Mouse (Mus musculus): Measurements from ENCODE around the gene Pax5. TPM values are rescaled to one million over a fixed set of nuclear protein-coding genes. Genes with fewer than 3 reads are reported as not detected.

Pax5 gene
- polyA plus RNA-seq, 1 experiment from 2014 or later: 0.99 TPM

DNA sequence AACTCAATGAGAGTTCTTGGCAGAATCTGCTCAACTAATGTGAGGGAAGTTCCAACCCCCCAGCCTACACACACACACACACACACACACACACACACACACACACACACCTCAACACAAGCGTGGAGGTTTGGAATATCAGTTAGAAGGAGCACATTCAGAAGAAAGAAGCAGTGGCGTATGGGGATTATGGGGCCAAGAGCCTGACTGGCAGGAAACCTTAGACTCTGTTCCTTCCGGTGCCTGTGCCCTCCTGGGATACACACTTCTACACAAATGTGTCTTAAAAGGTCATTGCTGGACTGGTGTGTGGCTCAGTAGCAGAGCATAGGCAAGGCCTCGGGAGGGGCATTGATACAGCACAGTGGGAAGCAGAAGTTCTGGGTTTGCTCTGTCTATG lies 10.9 kb upstream of the Pax5 start:
- H3K27me3 ChIP-seq (ENCODE audit: insufficient read depth, low read length): peaks cover 21% of the 10 kb centered on the region
- H3K36me3 ChIP-seq (replicated peaks; ENCODE audit: insufficient read depth, low read length): no peaks in the 10 kb centered on the region
- ATAC-seq: no peak
- no peaks in the 10 kb centered on the region for H3K4me1 ChIP-seq (ENCODE audit: insufficient read depth)
- no peak for DNase-seq
- no peak overlapping the region for H3K9ac ChIP-seq (replicated peaks)
- no peak overlapping the region for H3K4me3 ChIP-seq (ENCODE audit: low read depth, low read length)
- no peak overlapping the region for H3K4me2 ChIP-seq (ENCODE audit: low read depth, low read length)
- no peaks in the 10 kb centered on the region for H3K9me3 ChIP-seq (ENCODE audit: low read length)
- WGBS (ENCODE audit: insufficient replicate concordance): 64% methylated on average over 4 of the region's 4 CpGs
- no peak overlapping the region for H3K27ac ChIP-seq (ENCODE audit: low read depth)
- TF ChIP-seq EP300 (IDR thresholded peaks at IDR 0.05; ENCODE audit: low read depth): no peak
- TF ChIP-seq CTCF (IDR thresholded peaks at IDR 0.05; ENCODE audit: low read depth): no peak

DNA sequence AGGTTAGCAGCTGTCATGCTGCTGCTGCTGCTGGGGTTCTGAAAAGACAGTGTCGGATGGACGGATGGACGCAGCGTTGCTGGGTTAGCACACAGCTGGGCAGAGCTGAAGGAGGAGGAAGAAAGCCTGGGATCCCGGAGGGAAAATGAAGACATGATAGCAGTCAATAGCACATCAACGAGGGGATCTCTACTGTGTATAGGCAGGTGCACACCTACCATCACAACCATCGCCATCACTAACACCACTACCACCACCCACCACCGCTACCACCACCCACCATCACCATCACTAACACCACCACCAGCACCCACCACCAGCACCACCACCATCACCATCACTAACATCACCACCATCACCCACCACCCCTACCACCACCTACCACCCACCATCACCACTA lies 9.8 kb upstream of the Pax5 start:
- ATAC-seq: no peak
- Histone ChIP-seq H3K4me3 (ENCODE audit: low read depth, low read length) (no peak overlapping the region), H3K27ac (ENCODE audit: low read depth) (no peak overlapping the region), H3K9me3 (ENCODE audit: low read length) (no peaks in the 10 kb centered on the region), H3K9ac (replicated peaks) (no peak overlapping the region), H3K4me1 (ENCODE audit: insufficient read depth) (no peaks in the 10 kb centered on the region), H3K4me2 (ENCODE audit: low read depth, low read length) (no peak overlapping the region), H3K36me3 (replicated peaks; ENCODE audit: insufficient read depth, low read length) (no peaks in the 10 kb centered on the region), H3K27me3 (ENCODE audit: insufficient read depth, low read length) (peaks cover 29% of the 10 kb centered on the region)
- TF ChIP-seq CTCF (IDR thresholded peaks at IDR 0.05; ENCODE audit: low read depth) (no peak), EP300 (IDR thresholded peaks at IDR 0.05; ENCODE audit: low read depth) (no peak)
- 83% methylated on average over 8 of the region's 8 CpGs for WGBS (ENCODE audit: insufficient replicate concordance)
- DNase-seq: no peak

DNA sequence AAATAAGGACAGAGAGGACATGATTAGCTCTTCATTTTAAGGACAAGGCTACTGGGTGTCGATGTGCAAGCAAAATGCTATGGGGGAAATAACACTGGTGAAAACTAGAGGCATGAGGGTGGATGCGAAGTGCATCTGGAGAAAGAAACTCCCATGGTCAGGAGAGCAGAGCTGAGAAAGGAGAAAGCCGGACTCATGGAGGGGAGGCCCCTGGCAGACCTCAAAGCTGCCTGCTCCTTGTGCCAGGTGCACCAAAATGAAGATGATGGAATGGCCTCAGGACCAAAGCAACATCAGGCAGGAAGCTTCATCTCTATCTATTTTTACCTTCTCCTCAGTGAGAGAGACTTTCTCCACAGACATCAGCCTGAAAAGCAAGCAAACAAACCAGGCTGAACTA lies 7.4 kb upstream of the Pax5 start:
- Histone ChIP-seq H3K27me3 (ENCODE audit: insufficient read depth, low read length) (peaks cover 53% of the 10 kb centered on the region), H3K9ac (replicated peaks) (no peak overlapping the region), H3K27ac (ENCODE audit: low read depth) (no peak overlapping the region), H3K4me1 (ENCODE audit: insufficient read depth) (no peaks in the 10 kb centered on the region), H3K36me3 (replicated peaks; ENCODE audit: insufficient read depth, low read length) (no peaks in the 10 kb centered on the region), H3K9me3 (ENCODE audit: low read length) (no peaks in the 10 kb centered on the region), H3K4me2 (ENCODE audit: low read depth, low read length) (no peak overlapping the region), H3K4me3 (ENCODE audit: low read depth, low read length) (no peak overlapping the region)
- ATAC-seq (no peak), DNase-seq (no peak)
- 62% methylated on average over 3 of the region's 3 CpGs for WGBS (ENCODE audit: insufficient replicate concordance)
- no peak for TF ChIP-seq CTCF (IDR thresholded peaks at IDR 0.05; ENCODE audit: low read depth)
- no peak for TF ChIP-seq EP300 (IDR thresholded peaks at IDR 0.05; ENCODE audit: low read depth)

DNA sequence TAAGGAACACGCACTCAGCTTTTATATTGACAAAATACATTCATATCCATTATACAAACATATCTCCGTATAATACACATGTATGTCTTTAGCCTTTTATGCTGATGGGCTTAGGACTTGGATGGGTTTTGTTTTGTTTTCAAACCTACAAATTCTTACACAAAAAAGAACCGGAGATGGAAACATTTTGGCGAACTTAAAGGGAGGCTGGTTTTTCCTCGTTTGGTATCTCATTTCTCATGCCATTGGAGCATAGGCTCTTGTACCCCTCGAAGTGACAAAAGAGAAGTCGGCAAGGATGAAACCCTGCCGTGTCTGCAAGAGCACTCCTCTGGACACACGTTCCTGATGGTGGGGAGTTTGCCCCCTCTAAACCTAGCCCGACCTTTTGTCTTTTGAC lies 6.1 kb upstream of the Pax5 start:
- no peaks in the 10 kb centered on the region for H3K36me3 ChIP-seq (replicated peaks; ENCODE audit: insufficient read depth, low read length)
- 6% methylated on average over 10 of the region's 10 CpGs for whole genome bisulfite sequencing (ENCODE audit: insufficient replicate concordance)
- H3K9me3 ChIP-seq (ENCODE audit: low read length): no peaks in the 10 kb centered on the region
- ATAC-seq (no peak), DNase-seq (no peak)
- peaks cover 66% of the 10 kb centered on the region for H3K27me3 ChIP-seq (ENCODE audit: insufficient read depth, low read length)
- TF ChIP-seq EP300 (IDR thresholded peaks at IDR 0.05; ENCODE audit: low read depth) (no peak), CTCF (IDR thresholded peaks at IDR 0.05; ENCODE audit: low read depth) (no peak)
- 0 out of 2 replicates have a peak, but pooled peaks cover 4% of the 10 kb centered on the region for H3K4me1 ChIP-seq (ENCODE audit: insufficient read depth)
- H3K4me2 ChIP-seq (ENCODE audit: low read depth, low read length): no peak overlapping the region
- H3K4me3 ChIP-seq (ENCODE audit: low read depth, low read length): no peak overlapping the region
- no peak overlapping the region for H3K27ac ChIP-seq (ENCODE audit: low read depth)
- no peak overlapping the region for H3K9ac ChIP-seq (replicated peaks)

DNA sequence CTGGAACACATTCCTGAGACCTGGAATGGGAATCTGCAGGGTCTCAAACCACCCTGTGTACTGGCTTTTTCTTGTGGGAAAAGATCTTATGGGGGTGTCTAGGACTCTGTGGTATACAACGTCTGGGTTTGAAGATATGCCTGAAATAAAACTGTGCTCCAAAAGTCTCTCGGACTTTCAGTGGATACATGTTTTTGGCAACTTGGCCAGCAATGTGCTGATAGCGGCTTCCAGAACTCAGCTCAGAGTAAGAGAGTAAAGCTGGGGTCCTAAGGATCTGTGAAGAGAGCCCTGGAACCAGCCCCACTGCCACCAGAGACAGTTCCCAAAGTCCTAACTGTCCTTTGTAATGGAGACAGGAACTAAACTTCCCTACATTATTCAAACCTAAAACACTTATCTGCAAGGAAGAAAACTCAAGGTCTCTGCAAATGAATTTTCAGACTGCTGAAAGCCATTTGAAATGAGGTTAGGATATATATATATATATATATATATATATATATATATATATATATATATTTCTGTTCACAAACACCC lies 5.4 kb upstream of the Pax5 start:
- 7% methylated on average over 3 of the region's 3 CpGs for WGBS (ENCODE audit: insufficient replicate concordance)
- Histone ChIP-seq H3K9me3 (ENCODE audit: low read length) (no peaks in the 10 kb centered on the region), H3K27ac (ENCODE audit: low read depth) (no peak overlapping the region), H3K27me3 (ENCODE audit: insufficient read depth, low read length) (peaks cover 73% of the 10 kb centered on the region), H3K4me3 (ENCODE audit: low read depth, low read length) (no peak overlapping the region), H3K36me3 (replicated peaks; ENCODE audit: insufficient read depth, low read length) (no peaks in the 10 kb centered on the region), H3K9ac (replicated peaks) (no peak overlapping the region), H3K4me2 (ENCODE audit: low read depth, low read length) (no peak overlapping the region), H3K4me1 (ENCODE audit: insufficient read depth) (0 out of 2 replicates have a peak, but pooled peaks cover 4% of the 10 kb centered on the region)
- DNase-seq: no peak
- no peak for TF ChIP-seq EP300 (IDR thresholded peaks at IDR 0.05; ENCODE audit: low read depth)
- TF ChIP-seq CTCF (IDR thresholded peaks at IDR 0.05; ENCODE audit: low read depth): no peak
- ATAC-seq: no peak

DNA sequence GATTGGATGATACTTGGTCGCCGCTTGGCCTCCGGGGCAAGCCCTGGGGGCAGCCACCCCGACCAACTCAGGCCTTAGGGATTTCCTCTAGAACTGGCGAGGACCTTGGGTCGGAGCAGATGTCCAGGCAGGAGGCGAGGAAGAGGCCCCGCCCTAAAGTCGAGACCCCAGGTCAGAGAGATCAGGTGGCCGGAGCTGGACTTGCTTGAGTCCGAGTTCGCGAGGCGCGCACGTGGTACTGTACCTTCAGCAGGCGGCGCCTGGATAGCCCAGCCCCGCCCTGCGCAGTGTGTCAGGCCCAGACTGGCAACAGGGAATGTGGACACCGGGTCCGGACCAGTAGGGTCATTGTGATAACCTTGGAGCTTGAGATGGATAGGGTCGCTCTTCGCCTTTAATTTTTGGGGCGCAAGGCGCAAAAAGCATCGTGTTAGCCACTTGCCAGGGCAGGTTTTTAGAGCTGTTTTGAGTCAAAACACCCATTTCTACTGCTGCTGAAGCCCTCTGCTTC lies 3.9 kb upstream of the Pax5 start:
- no peak for DNase-seq
- WGBS (ENCODE audit: insufficient replicate concordance): 4% methylated on average over 27 of the region's 27 CpGs
- no peak for ATAC-seq
- Histone ChIP-seq H3K9ac (replicated peaks) (no peak overlapping the region), H3K4me3 (ENCODE audit: low read depth, low read length) (0 out of 2 replicates have a peak overlapping the region, but pooled peaks have one; percentile 23), H3K27ac (ENCODE audit: low read depth) (no peak overlapping the region), H3K4me1 (ENCODE audit: insufficient read depth) (0 out of 2 replicates have a peak, but pooled peaks cover 4% of the 10 kb centered on the region), H3K4me2 (ENCODE audit: low read depth, low read length) (peak overlapping the region; percentile 41), H3K27me3 (ENCODE audit: insufficient read depth, low read length) (peaks cover 86% of the 10 kb centered on the region), H3K36me3 (replicated peaks; ENCODE audit: insufficient read depth, low read length) (no peaks in the 10 kb centered on the region), H3K9me3 (ENCODE audit: low read length) (no peaks in the 10 kb centered on the region)
- no peak for TF ChIP-seq CTCF (IDR thresholded peaks at IDR 0.05; ENCODE audit: low read depth)
- no peak for TF ChIP-seq EP300 (IDR thresholded peaks at IDR 0.05; ENCODE audit: low read depth)

All from liver, postnatal 0 days (tissue).